Mouse (Mus musculus): ENCODE results near the gene Cyb561.

DNA sequence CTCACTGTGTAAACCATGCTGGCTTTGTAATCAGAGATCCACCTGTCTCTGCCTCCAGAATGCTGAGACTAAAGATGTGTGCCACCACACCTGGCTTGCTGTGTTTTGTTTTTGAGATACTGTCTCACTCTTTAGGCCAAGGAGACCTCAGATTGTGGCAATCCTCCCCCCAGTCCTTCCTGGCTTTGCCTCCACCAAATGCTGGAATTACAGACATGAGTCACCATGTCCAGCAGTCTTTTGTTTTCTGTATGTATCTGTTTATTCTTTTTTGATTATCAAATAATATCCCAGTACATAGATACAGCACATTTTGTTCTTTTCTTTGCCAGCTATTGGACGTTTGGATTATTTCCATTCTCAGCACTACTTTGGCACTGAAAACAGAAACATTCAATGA lies 5.4 kb upstream of the Cyb561 start:
- TF ChIP-seq POLR2A (IDR thresholded peaks at IDR 0.05; ENCODE audit: extremely low read depth, insufficient read depth, low read length) (no peak), CTCF (IDR thresholded peaks at IDR 0.05; ENCODE audit: low read depth, low read length) (no peak)

Measured in liver, adult 2 months (tissue).